Mouse (Mus musculus): ENCODE results near the gene Ppp2r5e. TPM values are rescaled to one million over a fixed set of nuclear protein-coding genes. Genes with fewer than 3 reads are reported as not detected.

Gene Ppp2r5e
- polyA plus RNA-seq, 1 experiment from 2014 or later, result 3.8 TPM

DNA sequence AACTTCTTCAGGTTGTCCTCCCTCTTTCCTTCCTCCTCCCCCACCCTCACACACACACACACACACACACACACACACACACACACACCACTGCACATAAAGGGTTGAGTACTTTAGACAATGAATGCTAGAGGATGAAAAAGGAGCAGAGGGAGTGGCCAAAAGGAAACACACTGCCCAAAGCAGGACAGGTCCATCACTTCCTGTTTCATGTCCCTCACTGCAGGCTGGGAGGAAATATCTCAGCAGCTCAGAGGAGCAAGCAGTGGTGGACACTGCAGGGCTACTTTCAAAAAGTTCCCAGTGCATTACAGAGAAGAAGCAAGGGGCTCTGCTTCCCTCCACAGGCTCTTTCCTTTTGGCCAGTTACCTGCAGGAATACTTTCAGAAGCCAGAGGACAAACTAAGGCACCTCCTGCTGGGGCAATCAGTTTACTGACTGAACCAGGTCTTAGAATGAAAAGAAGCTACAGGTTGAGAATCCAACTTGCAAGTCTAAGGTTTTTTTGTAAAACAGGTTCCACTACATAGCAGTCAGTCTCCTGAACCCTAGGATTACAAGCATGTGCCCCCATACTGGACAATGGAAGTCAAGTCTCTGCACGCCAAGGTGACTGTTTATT lies 32.9 kb downstream of the Ppp2r5e start:
- no peak overlapping the region for H3K4me3 ChIP-seq (ENCODE audit: low read depth, low read length)
- no peaks in the 10 kb centered on the region for H3K9me3 ChIP-seq (replicated peaks; ENCODE audit: control insufficient read depth, low read length)
- no peak overlapping the region for H3K9ac ChIP-seq (ENCODE audit: low read depth, low read length)
- H3K4me2 ChIP-seq (ENCODE audit: low read depth, low read length), result no peak overlapping the region
- no peaks in the 10 kb centered on the region for H3K27me3 ChIP-seq (ENCODE audit: control insufficient read depth, insufficient read depth, low read depth, low read length)
- no peak for ATAC-seq (ENCODE audit: low read depth)
- WGBS (ENCODE audit: insufficient replicate concordance), result 75% methylated on average over 1 of the region's 1 CpGs
- no peaks in the 10 kb centered on the region for H3K36me3 ChIP-seq (ENCODE audit: control insufficient read depth, insufficient read depth)
- H3K4me1 ChIP-seq (ENCODE audit: control insufficient read depth, low read depth, low read length), result peaks cover 20% of the 10 kb centered on the region
- no peak overlapping the region for H3K27ac ChIP-seq (ENCODE audit: low read length)

- no peak overlapping the region for H3K4me3 ChIP-seq (ENCODE audit: low read depth, low read length)
- ATAC-seq (ENCODE audit: low read depth), result no peak
- no peak overlapping the region for H3K4me2 ChIP-seq (ENCODE audit: low read depth, low read length)
- H3K9ac ChIP-seq (ENCODE audit: low read depth, low read length), result no peak overlapping the region
- no peaks in the 10 kb centered on the region for H3K36me3 ChIP-seq (ENCODE audit: control insufficient read depth, insufficient read depth)
- no peaks in the 10 kb centered on the region for H3K9me3 ChIP-seq (replicated peaks; ENCODE audit: control insufficient read depth, low read length)
- H3K27ac ChIP-seq (ENCODE audit: low read length), result no peak overlapping the region
- peaks cover 20% of the 10 kb centered on the region for H3K4me1 ChIP-seq (ENCODE audit: control insufficient read depth, low read depth, low read length)
- 77% methylated on average over 4 of the region's 4 CpGs for WGBS (ENCODE audit: insufficient replicate concordance)
- no peaks in the 10 kb centered on the region for H3K27me3 ChIP-seq (ENCODE audit: control insufficient read depth, insufficient read depth, low read depth, low read length)
Observed at GRCm38 (mm10) chr12:75560681-75561387, 35.2 kb downstream of the Ppp2r5e start.

DNA sequence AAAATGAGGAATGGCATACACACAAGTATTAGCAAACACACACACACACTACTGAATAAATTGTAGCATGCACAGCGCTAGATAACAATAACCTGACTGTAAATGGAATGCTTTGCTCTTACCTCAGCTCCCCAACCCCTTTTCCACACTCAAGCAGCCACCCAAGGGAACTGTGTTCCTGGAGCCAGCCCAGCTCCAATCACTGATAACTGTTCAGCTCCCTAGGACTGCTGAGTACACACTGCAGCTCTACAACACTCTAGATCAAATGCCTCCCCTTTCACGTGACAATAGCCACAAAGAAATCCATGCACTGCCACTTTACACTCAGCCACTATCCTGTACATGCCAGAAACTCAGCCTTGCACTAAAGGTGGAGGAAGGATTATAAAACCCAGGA lies 36.8 kb downstream of the Ppp2r5e start:
- Histone ChIP-seq H3K4me1 (ENCODE audit: control insufficient read depth, low read depth, low read length) (peaks cover 7% of the 10 kb centered on the region), H3K9me3 (replicated peaks; ENCODE audit: control insufficient read depth, low read length) (no peaks in the 10 kb centered on the region), H3K9ac (ENCODE audit: low read depth, low read length) (no peak overlapping the region), H3K4me2 (ENCODE audit: low read depth, low read length) (no peak overlapping the region), H3K27ac (ENCODE audit: low read length) (no peak overlapping the region), H3K27me3 (ENCODE audit: control insufficient read depth, insufficient read depth, low read depth, low read length) (no peaks in the 10 kb centered on the region), H3K36me3 (ENCODE audit: control insufficient read depth, insufficient read depth) (no peaks in the 10 kb centered on the region), H3K4me3 (ENCODE audit: low read depth, low read length) (no peak overlapping the region)
- ATAC-seq (ENCODE audit: low read depth), result no peak
- WGBS (ENCODE audit: insufficient replicate concordance), result 70% methylated on average over 2 of the region's 2 CpGs

DNA sequence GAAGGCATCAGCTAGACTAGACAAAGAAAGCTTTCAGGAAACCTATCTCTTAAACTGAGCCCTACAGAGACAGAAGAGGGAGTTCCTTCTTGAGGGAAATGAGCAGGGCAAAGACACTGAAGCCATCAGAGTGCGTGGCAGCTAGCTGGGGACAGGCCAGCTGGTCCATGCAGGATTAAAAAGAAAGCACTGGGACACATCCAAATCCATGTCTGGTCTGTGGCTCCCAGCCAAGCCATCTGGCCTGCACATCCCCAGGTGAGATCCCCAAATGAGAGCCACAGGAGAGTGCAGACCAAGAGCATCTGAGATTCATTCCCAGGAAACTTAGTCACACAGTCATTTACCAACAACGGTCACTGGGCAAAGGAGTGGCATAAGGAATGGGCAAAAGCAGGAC lies 38.2 kb downstream of the Ppp2r5e start:
- Histone ChIP-seq H3K27me3 (ENCODE audit: control insufficient read depth, insufficient read depth, low read depth, low read length) (no peaks in the 10 kb centered on the region), H3K4me1 (ENCODE audit: control insufficient read depth, low read depth, low read length) (peaks cover 3% of the 10 kb centered on the region; the same call in 1 of the 2 replicates), H3K4me2 (ENCODE audit: low read depth, low read length) (no peak overlapping the region), H3K9me3 (replicated peaks; ENCODE audit: control insufficient read depth, low read length) (no peaks in the 10 kb centered on the region), H3K27ac (ENCODE audit: low read length) (no peak overlapping the region), H3K9ac (ENCODE audit: low read depth, low read length) (no peak overlapping the region), H3K4me3 (ENCODE audit: low read depth, low read length) (no peak overlapping the region), H3K36me3 (ENCODE audit: control insufficient read depth, insufficient read depth) (no peaks in the 10 kb centered on the region)
- 72% methylated on average over 2 of the region's 2 CpGs for WGBS (ENCODE audit: insufficient replicate concordance)
- ATAC-seq (ENCODE audit: low read depth), result no peak

GRCm38 (mm10) chr12:75555032-75555431 lies 41.0 kb downstream of the Ppp2r5e start:
- no peaks in the 10 kb centered on the region for H3K27me3 ChIP-seq (ENCODE audit: control insufficient read depth, insufficient read depth, low read depth, low read length)
- no peak overlapping the region for H3K9ac ChIP-seq (ENCODE audit: low read depth, low read length)
- H3K27ac ChIP-seq (ENCODE audit: low read length), result no peak overlapping the region
- H3K4me2 ChIP-seq (ENCODE audit: low read depth, low read length), result no peak overlapping the region
- no peak overlapping the region for H3K4me3 ChIP-seq (ENCODE audit: low read depth, low read length)
- no peaks in the 10 kb centered on the region for H3K36me3 ChIP-seq (ENCODE audit: control insufficient read depth, insufficient read depth)
- no peaks in the 10 kb centered on the region for H3K9me3 ChIP-seq (replicated peaks; ENCODE audit: control insufficient read depth, low read length)
- ATAC-seq (ENCODE audit: low read depth), result no peak
- 61% methylated on average over 3 of the region's 3 CpGs for WGBS (ENCODE audit: insufficient replicate concordance)
- peaks cover 3% of the 10 kb centered on the region; the same call in 1 of the 2 replicates for H3K4me1 ChIP-seq (ENCODE audit: control insufficient read depth, low read depth, low read length)

GRCm38 (mm10) chr12:75552296-75552695 lies 43.7 kb downstream of the Ppp2r5e start:
- H3K9ac ChIP-seq (ENCODE audit: low read depth, low read length), result no peak overlapping the region
- H3K4me3 ChIP-seq (ENCODE audit: low read depth, low read length), result no peak overlapping the region
- no peaks in the 10 kb centered on the region for H3K4me1 ChIP-seq (ENCODE audit: control insufficient read depth, low read depth, low read length)
- H3K27ac ChIP-seq (ENCODE audit: low read length), result no peak overlapping the region
- H3K9me3 ChIP-seq (replicated peaks; ENCODE audit: control insufficient read depth, low read length), result no peaks in the 10 kb centered on the region
- no peaks in the 10 kb centered on the region for H3K36me3 ChIP-seq (ENCODE audit: control insufficient read depth, insufficient read depth)
- no peak overlapping the region for H3K4me2 ChIP-seq (ENCODE audit: low read depth, low read length)
- 82% methylated on average over 3 of the region's 3 CpGs for WGBS (ENCODE audit: insufficient replicate concordance)
- no peak for ATAC-seq (ENCODE audit: low read depth)
- no peaks in the 10 kb centered on the region for H3K27me3 ChIP-seq (ENCODE audit: control insufficient read depth, insufficient read depth, low read depth, low read length)

DNA sequence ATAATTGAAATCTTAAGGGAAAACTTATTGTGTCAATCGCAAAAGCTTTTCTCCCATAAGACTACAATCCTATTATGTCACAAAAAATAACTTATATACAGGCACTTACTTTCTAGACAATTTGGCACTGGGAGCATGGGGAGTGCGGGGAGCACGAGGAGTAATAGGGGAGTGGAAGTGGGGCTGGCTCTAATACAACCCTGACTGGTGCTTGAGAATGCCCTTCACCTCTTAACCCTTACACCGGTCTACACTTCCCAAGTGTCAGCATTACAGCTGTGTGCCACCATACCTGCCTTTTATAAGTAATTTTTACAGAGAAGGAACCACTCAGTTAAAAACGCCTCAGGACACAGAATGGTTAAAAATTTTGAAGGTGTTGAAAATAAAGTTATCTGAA lies 44.4 kb downstream of the Ppp2r5e start:
- H3K4me3 ChIP-seq (ENCODE audit: low read depth, low read length), result no peak overlapping the region
- H3K36me3 ChIP-seq (ENCODE audit: control insufficient read depth, insufficient read depth), result no peaks in the 10 kb centered on the region
- no peaks in the 10 kb centered on the region for H3K4me1 ChIP-seq (ENCODE audit: control insufficient read depth, low read depth, low read length)
- H3K27ac ChIP-seq (ENCODE audit: low read length), result no peak overlapping the region
- ATAC-seq (ENCODE audit: low read depth), result no peak
- no peaks in the 10 kb centered on the region for H3K27me3 ChIP-seq (ENCODE audit: control insufficient read depth, insufficient read depth, low read depth, low read length)
- H3K4me2 ChIP-seq (ENCODE audit: low read depth, low read length), result no peak overlapping the region
- WGBS (ENCODE audit: insufficient replicate concordance), result 83% methylated on average over 5 of the region's 5 CpGs
- H3K9me3 ChIP-seq (replicated peaks; ENCODE audit: control insufficient read depth, low read length), result no peaks in the 10 kb centered on the region
- H3K9ac ChIP-seq (ENCODE audit: low read depth, low read length), result no peak overlapping the region

DNA sequence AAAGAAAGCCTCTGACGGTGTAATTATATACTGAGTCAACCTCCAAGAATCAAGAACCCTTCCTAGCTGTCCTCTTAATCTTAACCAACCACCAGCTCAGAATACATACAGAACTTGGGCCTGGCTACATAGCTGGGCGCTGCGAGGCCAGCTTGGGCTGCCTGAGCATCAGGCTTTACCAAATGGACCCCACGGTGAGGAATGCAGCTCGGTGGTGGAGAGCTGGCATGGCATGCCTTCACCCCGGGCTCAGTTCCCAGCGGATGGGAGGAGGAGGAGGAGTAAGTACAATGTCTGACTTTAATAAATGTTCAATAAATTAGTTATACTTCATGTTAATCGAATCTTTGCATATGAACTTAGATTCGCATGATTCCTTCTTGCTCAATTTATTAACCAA lies 47.0 kb downstream of the Ppp2r5e start:
- Histone ChIP-seq H3K4me2 (ENCODE audit: low read depth, low read length) (no peak overlapping the region), H3K4me1 (ENCODE audit: control insufficient read depth, low read depth, low read length) (no peaks in the 10 kb centered on the region; the same call in 1 of the 2 replicates), H3K4me3 (ENCODE audit: low read depth, low read length) (no peak overlapping the region), H3K9ac (ENCODE audit: low read depth, low read length) (no peak overlapping the region), H3K9me3 (replicated peaks; ENCODE audit: control insufficient read depth, low read length) (no peaks in the 10 kb centered on the region), H3K36me3 (ENCODE audit: control insufficient read depth, insufficient read depth) (no peaks in the 10 kb centered on the region), H3K27ac (ENCODE audit: low read length) (no peak overlapping the region), H3K27me3 (ENCODE audit: control insufficient read depth, insufficient read depth, low read depth, low read length) (no peaks in the 10 kb centered on the region)
- 85% methylated on average over 9 of the region's 9 CpGs for WGBS (ENCODE audit: insufficient replicate concordance)
- no peak for ATAC-seq (ENCODE audit: low read depth)

DNA sequence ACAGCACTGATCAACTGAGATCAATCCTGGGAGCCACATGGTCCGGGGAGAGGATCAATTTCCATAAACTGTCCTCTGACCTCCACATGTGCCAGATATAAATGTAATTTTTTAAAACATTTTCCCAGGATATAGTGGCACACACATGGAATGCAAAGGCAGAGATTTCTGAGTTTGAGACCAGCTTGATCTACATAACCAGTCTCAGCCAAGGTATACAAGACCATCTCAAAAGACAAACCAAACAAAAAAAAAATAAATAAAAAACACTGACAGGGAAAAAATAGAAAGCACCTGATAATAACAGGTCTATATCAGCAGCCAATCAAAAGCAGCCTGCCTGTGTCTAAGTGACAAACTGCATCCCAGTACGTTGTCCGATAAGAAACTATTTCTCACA lies 48.9 kb downstream of the Ppp2r5e start:
- no peak for ATAC-seq (ENCODE audit: low read depth)
- Histone ChIP-seq H3K36me3 (ENCODE audit: control insufficient read depth, insufficient read depth) (no peaks in the 10 kb centered on the region), H3K9ac (ENCODE audit: low read depth, low read length) (no peak overlapping the region), H3K4me3 (ENCODE audit: low read depth, low read length) (no peak overlapping the region), H3K27me3 (ENCODE audit: control insufficient read depth, insufficient read depth, low read depth, low read length) (no peaks in the 10 kb centered on the region), H3K9me3 (replicated peaks; ENCODE audit: control insufficient read depth, low read length) (no peaks in the 10 kb centered on the region), H3K4me2 (ENCODE audit: low read depth, low read length) (no peak overlapping the region), H3K4me1 (ENCODE audit: control insufficient read depth, low read depth, low read length) (no peaks in the 10 kb centered on the region; the same call in 1 of the 2 replicates), H3K27ac (ENCODE audit: low read length) (no peak overlapping the region)
- 69% methylated on average over 3 of the region's 3 CpGs for WGBS (ENCODE audit: insufficient replicate concordance)
